Mouse (Mus musculus) thymus, adult 2 months (tissue): ENCODE results near the gene Stk19. TPM values are rescaled to one million over a fixed set of nuclear protein-coding genes. Genes with fewer than 3 reads are reported as not detected.

Source experiments
- DNase-seq: peaks from one replicate; pipeline ENCODE4 v3.0.0; 2021
- H3K27ac ChIP-seq: fragments of 200-500 bp; 2 replicates; pipeline ENCODE4 v1.5.1; 2012; ENCODE audit warnings: low read length, control low read depth; ENCODE audit not compliant: control insufficient read depth, insufficient read depth
- H3K27me3 ChIP-seq: fragments of 200-500 bp; 2 replicates; pipeline ENCODE4 v1.6.1; 2012; ENCODE audit warnings: mild to moderate bottlenecking, low read length, moderate library complexity, mixed read lengths; ENCODE audit not compliant: control insufficient read depth, insufficient read depth
- H3K36me3 ChIP-seq: fragments of 200-500 bp; 2 replicates; pipeline ENCODE4 v1.6.1; 2012; ENCODE audit warnings: mild to moderate bottlenecking, low read length, moderate library complexity; ENCODE audit not compliant: control insufficient read depth, insufficient read depth
- H3K4me1 ChIP-seq: fragments of 200-500 bp; replicated peaks from 2 replicates; pipeline ENCODE4 v1.6.1; 2012; ENCODE audit warnings: low read length; ENCODE audit not compliant: control insufficient read depth, insufficient read depth
- H3K4me3 ChIP-seq: fragments of 200-500 bp; 2 replicates; pipeline ENCODE4 v1.5.1; 2012; ENCODE audit warnings: mild to moderate bottlenecking, low read length, control low read depth, moderate library complexity; ENCODE audit not compliant: control insufficient read depth, insufficient read depth
- CTCF ChIP-seq: fragments of 200-500 bp; IDR thresholded peaks from 2 replicates; pipeline ENCODE4 v1.5.1; 2012; ENCODE audit warnings: mild to moderate bottlenecking, control low read depth, low read length, moderate library complexity, borderline replicate concordance; ENCODE audit not compliant: control insufficient read depth, poor library complexity, insufficient read depth; ENCODE audit errors: extremely low read depth
- POLR2A ChIP-seq: fragments of 200-500 bp; IDR thresholded peaks from 2 replicates; pipeline ENCODE4 v1.6.1; 2012; ENCODE audit warnings: mild to moderate bottlenecking, low read length, control low read depth, moderate library complexity; ENCODE audit not compliant: control insufficient read depth, poor library complexity, insufficient read depth; ENCODE audit errors: extremely low read depth
- WGBS: fragments of 180-500 bp; shearing (Covaris S2); methylation state at CpG from one replicate; pipeline ENCODE4 v1.1.7; 2018; 5-methylcytosine and 5-hydroxymethylcytosine counted together
- polyA plus RNA-seq: library from polyadenylated mRNA; depleted of rRNA; stranded (reverse); fragments of >200 nt; gene quantifications from 2 replicates; pipeline ENCODE4 v1.2.3, GENCODE M21; 2012

Gene Stk19
- polyA plus RNA-seq, 1 experiment: 80.8 TPM

- WGBS: 11% methylated on average over 4 of the region's 4 CpGs
These were observed 21.9 kb upstream of the Stk19 start for GRCm38 (mm10) chr17:34858670-34859069.

GRCm38 (mm10) chr17:34855825-34856224 lies 19.1 kb upstream of the Stk19 start:
- DNase-seq: peak; percentile 36
- no peaks in the 10 kb centered on the region; the same call in 1 of the 2 replicates for H3K36me3 ChIP-seq
- no peak overlapping the region for H3K4me3 ChIP-seq
- no peak overlapping the region for H3K27ac ChIP-seq
- peak; percentile 90 for TF ChIP-seq CTCF
- no peak for TF ChIP-seq POLR2A
- WGBS: 56% methylated on average over 3 of the region's 3 CpGs
- H3K4me1 ChIP-seq: peaks cover 3% of the 10 kb centered on the region
- no peaks in the 10 kb centered on the region for H3K27me3 ChIP-seq

More at GRCm38 (mm10) chr17:34858670-34859069, 21.9 kb upstream of the Stk19 start:
- no peak for TF ChIP-seq POLR2A
- TF ChIP-seq CTCF: no peak
- Histone ChIP-seq H3K36me3 (no peaks in the 10 kb centered on the region; the same call in 1 of the 2 replicates), H3K4me1 (no peaks in the 10 kb centered on the region), H3K27me3 (no peaks in the 10 kb centered on the region), H3K27ac (no peak overlapping the region), H3K4me3 (no peak overlapping the region)
- DNase-seq: no peak

GRCm38 (mm10) chr17:34854761-34855160 lies 18.0 kb upstream of the Stk19 start:
- H3K36me3 ChIP-seq: no peaks in the 10 kb centered on the region; the same call in 1 of the 2 replicates
- no peaks in the 10 kb centered on the region for H3K27me3 ChIP-seq
- no peak for DNase-seq
- H3K27ac ChIP-seq: no peak overlapping the region
- H3K4me1 ChIP-seq: peaks cover 7% of the 10 kb centered on the region
- WGBS: 96% methylated on average over 3 of the region's 3 CpGs
- TF ChIP-seq POLR2A (no peak), CTCF (no peak)
- no peak overlapping the region for H3K4me3 ChIP-seq

- DNase-seq: no peak
- 93% methylated on average over 8 of the region's 8 CpGs for WGBS
- Histone ChIP-seq H3K4me1 (peaks cover 11% of the 10 kb centered on the region), H3K27ac (no peak overlapping the region), H3K27me3 (no peaks in the 10 kb centered on the region), H3K36me3 (no peaks in the 10 kb centered on the region; the same call in 1 of the 2 replicates), H3K4me3 (no peak overlapping the region)
- TF ChIP-seq POLR2A: no peak
- TF ChIP-seq CTCF: no peak
These were observed 16.8 kb upstream of the Stk19 start for GRCm38 (mm10) chr17:34853511-34853910.

- no peaks in the 10 kb centered on the region; the same call in none of the 2 replicates for H3K36me3 ChIP-seq
- peak; percentile 12 for DNase-seq
- H3K4me1 ChIP-seq: peaks cover 11% of the 10 kb centered on the region
- WGBS: 2% methylated on average over 25 of the region's 25 CpGs
- peak overlapping the region; percentile 60 for H3K4me3 ChIP-seq
- TF ChIP-seq POLR2A: 0 out of 2 replicates have a peak, but pooled peaks have one; percentile 2
- TF ChIP-seq CTCF: peak; percentile 26; the same call in 1 of the 2 replicates
- H3K27ac ChIP-seq: no peak overlapping the region
- H3K27me3 ChIP-seq: no peaks in the 10 kb centered on the region
These were observed 13.9 kb upstream of the Stk19 start for GRCm38 (mm10) chr17:34850517-34851125.

GRCm38 (mm10) chr17:34849722-34850516 lies 13.2 kb upstream of the Stk19 start, which contains the start of the genes Skiv2l and Nelfe:
Gene Skiv2l, minus strand, starts transcription at chr17:34850210.
Gene Nelfe, plus strand, starts transcription at chr17:34850391.
- DNase-seq: peak; percentile 98
- no peaks in the 10 kb centered on the region for H3K27me3 ChIP-seq
- TF ChIP-seq POLR2A (0 out of 2 replicates have a peak, but pooled peaks have one; percentile 52), CTCF (peak; percentile 69; the same call in 1 of the 2 replicates)
- H3K4me3 ChIP-seq: peak within 1 kb of the TSS; percentile 60
- H3K36me3 ChIP-seq: peaks cover 2% of the 10 kb centered on the region
- no peak within 1 kb of the TSS for H3K27ac ChIP-seq
- H3K4me1 ChIP-seq: peaks cover 11% of the 10 kb centered on the region
- WGBS: 2% methylated on average over 65 of the region's 65 CpGs
